Mouse (Mus musculus) thymus, adult 18-20 months (tissue): ENCODE data around the gene Syngr1.

Experiments used
- DNase-seq, 2 experiments: peaks; one replicate each; pipeline ENCODE4 v3.0.0; 2022; ENCODE audit warnings: mixed read lengths in 2 of 2

Syngr1 gene

DNA sequence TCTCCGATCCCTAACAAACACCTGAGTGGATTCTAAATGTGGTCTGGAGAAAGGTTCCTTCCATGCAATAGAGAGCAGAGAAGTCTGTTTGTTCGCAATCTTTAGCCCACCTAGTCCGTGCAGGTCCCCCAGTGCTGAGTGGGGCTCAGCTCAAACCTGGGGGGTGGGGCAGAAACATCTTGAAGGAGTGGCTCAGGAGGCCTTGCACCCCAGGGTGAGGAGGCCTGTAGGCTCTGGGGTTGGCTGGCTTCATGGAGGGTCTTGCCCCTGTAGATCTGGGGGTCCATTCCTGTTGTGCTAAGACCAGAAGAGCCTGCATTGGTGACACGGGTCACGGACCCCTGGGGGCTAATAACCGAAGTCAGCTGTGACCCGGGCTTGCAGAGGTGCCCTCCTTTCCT lies 907 bp downstream of the Syngr1 start:
- no peak for DNase-seq

DNA sequence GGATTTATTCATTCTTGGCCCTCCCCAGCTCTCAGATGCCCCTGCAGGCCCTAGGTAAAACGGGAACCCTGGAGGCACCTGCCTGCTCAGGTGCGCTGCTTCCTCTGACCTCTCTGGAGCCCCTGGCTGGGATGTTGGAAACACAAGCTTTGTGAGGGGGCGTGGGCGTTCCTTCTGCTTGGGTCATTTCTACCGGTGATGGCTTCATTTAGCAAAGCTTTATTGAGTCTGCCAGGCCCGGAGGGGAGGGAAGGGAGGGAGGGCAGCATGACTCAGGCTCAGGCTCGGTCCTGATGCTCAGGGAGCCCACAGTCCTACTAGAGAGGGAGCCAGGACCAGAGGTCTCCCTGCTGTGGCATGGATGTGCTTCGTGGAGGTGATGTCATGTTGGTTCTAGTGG lies 1.5 kb downstream of the Syngr1 start:
- no peak for DNase-seq

DNA sequence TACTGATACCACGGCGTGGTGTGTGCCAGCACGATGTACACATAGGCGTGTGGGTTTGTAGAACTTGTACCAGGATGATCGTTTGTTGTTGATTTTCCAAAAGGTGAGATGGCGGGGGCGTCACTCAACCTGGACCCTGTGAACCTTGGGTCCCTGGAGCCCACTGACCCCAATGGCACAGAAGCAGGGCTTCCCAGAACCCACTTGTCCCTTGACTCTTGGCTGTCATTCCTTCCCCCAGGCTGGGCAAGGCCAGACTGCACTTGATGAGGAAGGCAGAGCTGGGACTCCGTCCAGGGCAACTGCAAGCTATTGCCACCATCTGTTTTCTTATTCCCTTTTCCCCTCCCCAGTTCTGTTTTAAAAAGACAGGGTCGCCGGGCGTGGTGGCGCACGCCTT lies 3.1 kb downstream of the Syngr1 start:
- DNase-seq, result no peak

DNA sequence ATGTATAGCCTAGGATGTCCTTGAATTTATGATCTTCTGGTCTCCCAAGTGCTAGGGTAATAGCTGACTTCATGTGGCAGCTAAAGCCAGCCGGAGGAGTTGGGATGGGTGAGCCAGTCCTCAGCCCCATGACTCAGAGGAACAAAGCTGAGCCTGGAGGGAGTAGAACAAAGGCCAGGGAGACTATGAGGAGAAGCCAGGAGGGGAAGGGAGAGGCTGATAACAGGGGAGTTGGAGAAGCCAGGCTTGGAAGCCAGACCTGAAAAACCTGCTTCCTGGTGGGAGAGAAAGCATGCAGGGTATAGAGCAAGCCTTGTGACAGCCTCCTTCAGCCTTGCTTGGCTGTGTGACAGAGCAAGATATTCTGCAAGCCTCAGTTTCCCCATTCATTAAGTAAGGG lies 4.5 kb downstream of the Syngr1 start:
- DNase-seq, result no peak

DNA sequence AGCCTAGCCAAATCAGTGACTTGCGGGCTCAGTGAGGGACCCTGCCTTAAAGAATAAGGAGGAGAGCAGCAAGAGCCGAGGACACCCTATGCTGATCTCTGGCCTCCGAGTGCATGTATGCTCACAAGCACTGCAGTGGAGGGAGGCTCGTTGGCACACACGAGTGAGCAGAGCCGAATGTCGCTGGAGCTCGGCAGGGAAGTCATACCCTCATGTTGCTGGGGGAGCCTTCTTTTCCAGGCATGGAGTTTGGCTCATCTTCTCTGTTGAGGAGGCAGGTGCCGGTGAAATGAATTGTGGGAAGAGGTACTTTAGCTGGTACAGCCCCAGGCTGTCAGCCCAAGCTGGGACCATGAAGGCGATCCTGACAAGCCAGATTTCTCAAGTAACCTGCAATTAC lies 5.3 kb downstream of the Syngr1 start:
- DNase-seq, result no peak

DNA sequence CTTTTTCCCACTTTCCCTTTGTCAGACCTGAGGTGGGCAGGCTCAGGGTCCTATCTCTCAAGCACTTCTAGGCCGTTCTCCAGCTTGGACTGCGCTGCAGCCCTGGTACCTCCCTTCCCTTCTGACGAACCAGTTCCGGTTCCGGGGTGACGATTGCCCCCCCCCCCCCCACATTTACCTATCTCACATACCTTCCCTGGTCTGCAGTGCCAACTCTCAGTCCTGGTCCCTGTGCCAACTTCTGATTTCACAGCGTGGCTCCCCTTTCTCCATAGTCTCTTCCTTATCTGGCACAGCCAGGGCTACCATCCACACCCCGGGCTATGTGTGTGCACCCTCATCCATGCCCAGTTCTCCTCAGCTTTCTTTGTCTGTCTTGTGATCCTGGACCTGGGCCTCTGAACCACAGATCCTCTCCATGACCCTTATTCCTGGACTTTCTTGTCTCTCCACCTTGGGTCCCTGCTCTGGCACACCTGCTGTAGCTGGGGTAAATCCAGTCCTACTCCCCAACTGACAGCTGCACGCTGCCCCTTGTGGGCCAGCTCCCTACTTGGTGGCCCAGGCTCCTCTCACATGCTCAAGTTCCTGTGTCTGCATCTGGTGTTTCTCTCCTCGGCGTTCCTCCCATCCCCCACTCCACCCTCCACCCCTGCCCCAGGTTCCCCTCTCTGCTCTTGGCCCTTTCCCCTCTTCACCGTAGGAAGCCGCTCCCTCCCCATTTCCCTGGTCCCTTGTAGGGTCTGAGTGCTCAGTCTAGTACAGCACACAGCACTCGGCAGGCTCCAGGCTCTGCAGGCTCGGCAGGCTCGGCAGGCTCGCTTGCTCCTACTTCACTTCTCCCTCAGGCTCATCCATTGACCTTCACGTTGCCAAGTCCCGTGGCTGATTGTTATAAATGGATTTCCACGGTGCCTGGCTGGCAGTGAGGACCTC lies 6.1 kb downstream of the Syngr1 start:
- DNase-seq, result peak; percentile 21 to 24

DNA sequence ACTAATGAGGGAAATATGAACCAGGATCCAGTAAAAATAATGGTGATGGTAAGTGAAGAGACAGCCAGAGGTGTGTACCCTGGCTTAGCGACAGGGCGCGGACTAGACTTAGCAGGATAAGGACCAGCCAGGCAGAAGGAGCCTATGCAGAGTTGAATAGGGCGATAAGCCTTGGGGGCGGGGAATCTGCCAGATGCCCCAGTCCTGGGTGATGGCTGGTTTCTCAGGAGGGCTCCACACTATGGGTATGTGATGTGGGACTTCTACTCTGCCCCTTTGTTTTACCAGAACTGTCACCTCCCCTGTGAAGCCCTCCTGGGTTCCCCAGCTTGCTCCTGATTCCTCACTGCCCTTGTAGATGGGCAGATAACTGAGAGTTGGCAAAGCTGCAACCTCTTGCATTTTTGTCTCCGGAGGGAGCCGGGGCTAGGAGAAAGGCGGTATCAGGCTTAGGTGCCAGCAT lies 6.9 kb downstream of the Syngr1 start:
- DNase-seq, result no peak

GRCm38 (mm10) chr15:80098809-80099208 lies 7.7 kb downstream of the Syngr1 start:
- DNase-seq, result no peak

DNA sequence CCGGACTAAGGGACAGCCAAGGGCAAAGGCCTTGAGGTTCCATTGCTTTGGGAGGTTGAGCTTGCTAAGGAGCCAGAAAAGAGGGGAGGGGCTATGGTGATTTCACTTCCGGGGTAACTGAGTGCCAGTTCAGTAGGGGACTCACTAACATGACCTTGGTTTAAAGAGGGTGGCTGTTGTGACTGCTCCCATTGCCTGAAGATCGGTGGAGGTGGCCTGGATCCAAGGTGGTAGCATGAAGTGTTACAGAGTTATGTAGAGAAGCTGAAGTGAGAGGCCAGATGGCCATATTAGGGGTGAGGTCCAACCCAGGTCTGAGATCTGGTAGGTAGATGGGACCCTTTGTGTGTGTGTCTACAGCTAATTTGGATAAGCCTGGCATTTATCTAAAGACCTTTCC lies 8.3 kb downstream of the Syngr1 start:
- no peak for DNase-seq

GRCm38 (mm10) chr15:80100196-80100595 lies 9.1 kb downstream of the Syngr1 start:
- no peak for DNase-seq

- DNase-seq, result no peak
Measured at GRCm38 (mm10) chr15:80100871-80101270, 9.7 kb downstream of the Syngr1 start.

- DNase-seq, result no peak
Measured at GRCm38 (mm10) chr15:80101503-80101902, 10.4 kb downstream of the Syngr1 start.

DNA sequence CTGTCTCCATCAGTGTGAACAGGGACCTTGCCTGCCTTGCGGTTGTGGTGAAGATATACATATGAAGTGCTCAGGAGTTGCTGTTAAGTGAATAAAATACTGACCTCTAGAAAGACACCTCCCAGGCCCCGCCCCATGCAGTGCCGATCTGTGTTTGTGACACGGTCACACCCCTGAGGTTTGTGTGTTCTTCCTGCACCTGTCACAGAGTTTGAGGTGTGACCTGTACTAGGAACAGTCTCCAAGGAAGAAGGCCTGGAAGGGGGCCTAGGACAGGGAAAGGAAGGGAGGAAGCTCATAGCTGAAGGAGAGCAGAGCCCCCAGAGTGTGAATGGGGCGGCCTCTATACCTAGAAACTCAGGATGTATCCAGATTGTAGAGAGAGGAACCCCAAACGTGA lies 11.4 kb downstream of the Syngr1 start:
- DNase-seq, result no peak

DNA sequence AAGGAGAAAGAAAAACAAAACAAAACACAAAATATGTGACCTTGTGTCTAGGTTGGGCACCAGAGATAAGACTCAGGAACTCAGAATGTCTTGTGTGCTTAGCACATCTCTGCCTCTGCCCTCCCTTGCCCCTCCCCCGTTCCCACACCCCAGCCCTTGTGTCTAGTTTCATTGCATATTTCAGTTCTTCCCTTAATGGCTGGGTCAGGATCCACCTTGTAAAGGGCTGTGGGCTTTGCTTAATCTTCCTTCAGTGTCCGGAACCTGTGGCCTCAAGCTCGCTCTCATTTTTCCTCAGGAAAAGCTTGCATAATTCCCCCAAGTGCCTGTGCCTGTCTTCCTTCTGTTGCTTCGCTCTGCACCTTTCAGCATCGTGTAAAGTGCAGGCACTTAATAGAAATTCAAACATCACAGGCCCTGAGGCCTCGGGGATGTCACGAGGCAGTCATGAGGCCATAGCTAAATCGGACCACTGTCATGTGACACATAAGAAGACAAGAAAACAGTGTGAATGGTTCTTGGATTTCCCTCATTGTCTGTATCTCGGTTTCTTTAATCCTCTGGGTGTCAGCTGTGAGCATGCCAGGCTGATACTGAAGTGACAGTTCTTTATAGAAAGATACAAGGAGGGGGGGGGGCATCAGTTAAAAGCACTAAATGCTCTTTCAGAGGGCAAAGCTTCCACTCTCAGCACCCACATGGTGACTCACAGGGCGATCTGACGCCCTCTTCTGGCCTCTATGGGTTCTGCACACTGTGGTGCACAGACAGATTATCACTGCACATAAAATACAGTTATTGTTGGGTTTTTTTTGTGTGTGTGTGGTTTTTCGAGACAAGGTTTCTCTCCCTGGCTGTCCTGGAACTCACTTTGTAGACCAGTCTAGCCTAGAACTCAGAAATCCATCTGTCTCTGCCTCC lies 14.6 kb downstream of the Syngr1 start:
- no peak for DNase-seq

DNA sequence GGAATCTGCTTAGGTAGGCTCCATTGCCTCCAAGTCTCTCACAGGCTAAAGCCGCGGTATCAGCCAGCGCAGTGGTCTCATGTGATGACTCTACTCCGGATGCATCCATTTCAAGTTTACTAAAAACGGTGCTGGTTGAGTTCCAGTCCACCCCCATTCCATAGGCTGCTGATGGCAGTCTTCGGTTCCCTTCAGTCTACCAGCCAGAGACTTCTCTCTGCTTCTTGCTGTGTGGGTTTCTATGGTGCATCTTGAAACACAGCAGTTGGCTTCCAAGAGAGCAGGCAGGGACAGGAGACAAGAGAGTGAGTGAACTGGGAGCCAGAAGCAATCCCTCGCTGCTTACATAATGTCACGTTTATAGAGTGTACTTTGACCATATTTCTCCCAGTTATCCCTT lies 16.0 kb downstream of the Syngr1 start:
- DNase-seq, result no peak

GRCm38 (mm10) chr15:80107575-80107974 lies 16.4 kb downstream of the Syngr1 start:
- DNase-seq, result no peak

- DNase-seq, result no peak
Measured at GRCm38 (mm10) chr15:80111436-80111835, 20.3 kb downstream of the Syngr1 start.

DNA sequence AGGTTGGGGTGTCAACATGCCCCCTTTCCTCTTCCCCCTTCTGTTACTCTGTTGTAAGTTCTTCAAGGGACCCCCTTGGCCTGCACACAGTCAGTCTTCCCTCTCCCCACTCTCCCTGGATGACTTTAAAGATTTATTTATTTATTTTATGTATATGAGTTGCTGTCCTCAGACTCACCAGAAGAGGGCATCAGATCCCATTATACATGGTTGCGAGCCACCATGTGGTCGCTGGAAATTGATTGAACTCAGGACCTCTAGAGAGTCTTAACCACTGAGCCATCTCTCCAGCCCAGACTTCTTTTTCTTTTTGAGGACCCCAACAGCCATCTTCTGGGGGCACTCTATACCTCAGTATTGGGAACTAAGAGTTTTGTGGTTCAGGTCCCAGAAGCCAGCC lies 21.4 kb downstream of the Syngr1 start:
- no peak for DNase-seq

- no peak for DNase-seq
Measured at GRCm38 (mm10) chr15:80114414-80114813, 23.3 kb downstream of the Syngr1 start.

- DNase-seq, result no peak
Measured at GRCm38 (mm10) chr15:80115256-80115655, 24.1 kb downstream of the Syngr1 start.

GRCm38 (mm10) chr15:80115866-80116794 lies 25.0 kb downstream of the Syngr1 start:
- DNase-seq, result no peak

DNA sequence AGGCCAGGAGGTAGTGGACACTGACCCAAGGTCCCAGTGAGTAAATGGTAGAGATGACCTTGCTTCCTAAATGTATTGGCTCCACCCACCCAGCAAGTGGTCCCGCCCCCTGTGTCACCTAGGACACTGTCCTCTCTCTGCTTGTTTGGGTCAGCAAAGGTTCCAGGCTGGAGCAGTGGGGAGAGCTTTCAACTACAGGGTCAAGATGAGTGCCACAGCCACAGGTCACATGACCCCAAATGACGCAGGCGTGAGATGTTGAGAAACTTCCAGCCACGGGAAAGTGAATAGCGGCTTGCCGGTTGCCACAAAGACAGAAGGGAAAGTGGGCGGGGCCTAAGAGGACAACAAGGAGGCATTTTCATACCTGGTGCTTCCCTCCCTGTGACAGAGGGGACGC lies 26.0 kb downstream of the Syngr1 start:
- DNase-seq, result no peak

DNA sequence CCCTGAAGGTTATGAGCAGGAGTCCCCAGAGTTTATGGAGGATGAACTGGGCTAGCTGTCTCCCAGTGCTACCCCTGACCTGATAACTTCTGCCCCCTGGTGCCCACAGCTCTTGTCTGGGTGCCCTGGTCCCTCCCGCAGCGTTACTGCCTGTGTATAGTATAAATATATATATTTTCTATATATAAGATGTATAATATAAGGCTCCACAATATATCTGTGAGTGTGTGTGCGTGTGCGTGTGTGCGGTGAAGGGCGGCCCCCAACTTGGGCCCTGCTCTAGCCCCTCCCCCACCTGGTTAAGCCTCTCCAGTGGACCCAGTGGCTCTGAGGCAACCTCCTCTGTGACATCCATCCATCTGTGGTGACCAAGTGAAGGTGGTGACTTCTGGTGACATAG lies 27.9 kb downstream of the Syngr1 start:
- DNase-seq, result no peak
